Mouse (Mus musculus): ENCODE measurements around the gene Lalba. TPM values are rescaled to one million over a fixed set of nuclear protein-coding genes. Genes with fewer than 3 reads are reported as not detected.

The Lalba gene
- total and polyA plus RNA-seq, 2 experiments from 2014 or later = not detected

DNA sequence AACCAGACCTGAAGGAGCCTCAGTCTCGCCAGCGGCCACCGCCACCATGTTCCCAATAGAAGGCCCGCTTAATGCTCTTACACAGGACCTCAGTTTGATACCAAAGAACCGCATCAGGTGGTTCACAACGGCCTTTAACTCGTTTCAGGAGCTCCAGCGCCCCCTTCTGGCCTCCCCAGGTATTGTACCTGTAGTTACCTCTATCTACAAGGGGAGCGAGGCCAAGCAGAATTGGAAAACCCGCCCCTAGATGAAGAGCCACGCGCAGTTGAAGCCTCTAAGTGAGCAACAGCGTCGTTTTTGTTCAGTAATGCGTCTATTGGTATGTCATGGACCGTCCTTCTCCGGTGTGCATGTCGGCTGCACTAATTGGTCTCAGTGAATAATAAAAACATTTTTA lies 22.0 kb upstream of the Lalba start:
- no peak overlapping the region for H3K4me2 ChIP-seq (ENCODE audit: low read depth, low read length, poor library complexity, severe bottlenecking)
- H3K4me3 ChIP-seq (ENCODE audit: low read depth, low read length) = no peak overlapping the region
- no peaks in the 10 kb centered on the region for H3K27me3 ChIP-seq (ENCODE audit: insufficient read depth, low read length)
- peak; percentile 78 for TF ChIP-seq CTCF (IDR thresholded peaks at IDR 0.05)
- no peaks in the 10 kb centered on the region for H3K36me3 ChIP-seq (ENCODE audit: insufficient read depth, low read length)
- ATAC-seq (ENCODE audit: low FRiP score) (no peak), DNase-seq (ENCODE audit: low spot score) (peak; percentile 63)
- no peak overlapping the region for H3K9ac ChIP-seq (replicated peaks; ENCODE audit: low read length, poor library complexity, severe bottlenecking)
- 13% methylated on average over 18 of the region's 18 CpGs for WGBS
- H3K4me1 ChIP-seq (ENCODE audit: insufficient read depth, low read length) = no peaks in the 10 kb centered on the region
- H3K9me3 ChIP-seq (ENCODE audit: low read length) = no peaks in the 10 kb centered on the region
- H3K27ac ChIP-seq (ENCODE audit: low read depth, low read length) = no peak overlapping the region

DNA sequence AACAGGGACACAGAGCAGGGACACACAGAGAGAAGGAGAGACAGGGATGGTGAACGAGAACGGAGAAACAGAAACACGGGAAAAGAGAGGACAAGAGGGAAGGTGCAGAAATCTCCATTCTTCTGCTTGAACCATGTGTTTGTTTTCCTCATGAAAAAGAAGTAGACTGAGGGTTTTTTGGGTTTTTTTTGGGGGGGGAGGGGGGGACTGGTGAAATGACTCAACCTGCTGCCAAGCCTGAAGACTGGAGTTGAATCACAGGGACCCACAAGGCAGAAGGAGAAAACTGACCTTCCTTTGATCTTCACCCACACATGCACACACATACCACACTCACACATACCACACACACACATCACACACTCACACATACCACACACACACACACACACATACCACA lies 20.8 kb upstream of the Lalba start:
- ATAC-seq (ENCODE audit: low FRiP score) (no peak), DNase-seq (ENCODE audit: low spot score) (no peak)
- no peaks in the 10 kb centered on the region for H3K36me3 ChIP-seq (ENCODE audit: insufficient read depth, low read length)
- H3K9ac ChIP-seq (replicated peaks; ENCODE audit: low read length, poor library complexity, severe bottlenecking) = no peak overlapping the region
- no peaks in the 10 kb centered on the region for H3K27me3 ChIP-seq (ENCODE audit: insufficient read depth, low read length)
- no peaks in the 10 kb centered on the region for H3K4me1 ChIP-seq (ENCODE audit: insufficient read depth, low read length)
- H3K4me2 ChIP-seq (ENCODE audit: low read depth, low read length, poor library complexity, severe bottlenecking) = no peak overlapping the region
- no peaks in the 10 kb centered on the region for H3K9me3 ChIP-seq (ENCODE audit: low read length)
- no peak overlapping the region for H3K27ac ChIP-seq (ENCODE audit: low read depth, low read length)
- no peak for TF ChIP-seq CTCF (IDR thresholded peaks at IDR 0.05)
- 84% methylated on average over 3 of the region's 3 CpGs for WGBS
- no peak overlapping the region for H3K4me3 ChIP-seq (ENCODE audit: low read depth, low read length)

DNA sequence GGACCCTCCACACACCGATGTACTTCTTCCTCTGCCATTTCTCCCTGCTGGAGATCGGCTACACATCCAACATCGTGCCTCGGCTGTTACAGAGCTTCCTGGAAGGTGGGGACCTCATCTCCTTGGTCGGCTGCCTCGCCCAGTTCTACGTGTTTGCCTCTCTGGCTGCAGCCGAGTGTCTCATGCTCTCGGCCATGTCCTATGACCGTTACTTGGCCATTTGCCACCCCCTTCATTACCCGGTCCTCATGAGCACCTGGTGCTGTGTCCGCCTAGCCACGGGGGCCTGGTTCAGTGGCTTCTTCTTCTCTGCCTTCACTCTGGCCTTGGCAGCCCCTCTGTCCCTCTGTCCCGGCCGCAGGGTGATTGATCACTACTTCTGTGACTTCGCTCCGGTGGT lies 15.1 kb upstream of the Lalba start:
- Histone ChIP-seq H3K27me3 (ENCODE audit: insufficient read depth, low read length) (no peaks in the 10 kb centered on the region), H3K9ac (replicated peaks; ENCODE audit: low read length, poor library complexity, severe bottlenecking) (no peak overlapping the region), H3K9me3 (ENCODE audit: low read length) (no peaks in the 10 kb centered on the region), H3K4me3 (ENCODE audit: low read depth, low read length) (no peak overlapping the region), H3K4me1 (ENCODE audit: insufficient read depth, low read length) (no peaks in the 10 kb centered on the region), H3K36me3 (ENCODE audit: insufficient read depth, low read length) (no peaks in the 10 kb centered on the region), H3K27ac (ENCODE audit: low read depth, low read length) (no peak overlapping the region), H3K4me2 (ENCODE audit: low read depth, low read length, poor library complexity, severe bottlenecking) (no peak overlapping the region)
- WGBS = 93% methylated on average over 17 of the region's 17 CpGs
- DNase-seq (ENCODE audit: low spot score) = no peak
- ATAC-seq (ENCODE audit: low FRiP score) = no peak
- TF ChIP-seq CTCF (IDR thresholded peaks at IDR 0.05) = no peak

DNA sequence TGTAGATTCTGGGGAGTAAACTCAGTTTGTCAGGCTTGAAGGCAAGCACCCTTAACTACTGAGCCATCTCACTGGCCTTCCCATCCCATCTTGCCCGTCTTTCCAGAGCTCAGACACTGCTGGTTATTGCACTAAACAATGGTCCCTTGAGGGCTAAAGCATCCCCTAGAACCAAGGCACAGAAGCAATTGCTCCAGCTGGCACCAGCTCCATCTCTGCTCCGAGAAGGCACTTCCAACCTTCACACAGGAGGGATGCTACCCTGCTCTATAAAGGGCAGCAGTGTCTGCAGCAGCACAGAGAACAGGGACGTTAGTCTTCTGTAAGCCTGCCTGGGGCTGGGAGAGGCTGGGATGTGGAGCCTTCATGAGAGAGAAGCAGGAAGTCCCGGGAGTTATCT lies 9.6 kb upstream of the Lalba start, which contains the start of gene Olfr279:
Olfr279 (plus strand) TSS at position 301 of the 400 bp plus-strand sequence.
- no peaks in the 10 kb centered on the region for H3K4me1 ChIP-seq (ENCODE audit: insufficient read depth, low read length)
- TF ChIP-seq CTCF (IDR thresholded peaks at IDR 0.05) = no peak
- no peaks in the 10 kb centered on the region for H3K36me3 ChIP-seq (ENCODE audit: insufficient read depth, low read length)
- H3K4me3 ChIP-seq (ENCODE audit: low read depth, low read length) = no peak within 1 kb of the TSS
- H3K4me2 ChIP-seq (ENCODE audit: low read depth, low read length, poor library complexity, severe bottlenecking) = no peak within 1 kb of the TSS
- H3K27me3 ChIP-seq (ENCODE audit: insufficient read depth, low read length) = no peaks in the 10 kb centered on the region
- H3K27ac ChIP-seq (ENCODE audit: low read depth, low read length) = no peak within 1 kb of the TSS
- ATAC-seq (ENCODE audit: low FRiP score) (no peak), DNase-seq (ENCODE audit: low spot score) (no peak)
- no peak within 1 kb of the TSS for H3K9ac ChIP-seq (replicated peaks; ENCODE audit: low read length, poor library complexity, severe bottlenecking)
- no peaks in the 10 kb centered on the region for H3K9me3 ChIP-seq (ENCODE audit: low read length)
- 64% methylated on average over 4 of the region's 4 CpGs for whole genome bisulfite sequencing

DNA sequence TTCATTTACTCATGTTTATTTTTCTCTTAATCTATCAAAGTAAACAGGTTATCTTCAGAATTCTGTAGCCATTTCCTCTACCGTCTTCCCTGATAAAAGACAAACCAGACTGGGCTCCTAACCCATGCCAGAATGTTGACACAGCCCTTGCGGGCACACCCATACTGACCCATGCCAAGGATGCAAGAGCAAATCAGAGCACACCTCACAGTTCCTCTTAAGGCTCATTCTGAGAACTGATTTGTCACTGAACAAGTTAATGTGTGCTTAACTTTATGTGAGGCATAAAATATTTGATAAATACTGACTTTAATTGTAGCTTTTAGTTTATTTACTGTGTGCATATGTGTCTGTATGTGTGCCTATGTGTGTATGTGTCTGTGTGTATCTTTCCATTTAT lies 8.8 kb upstream of the Lalba start:
- H3K36me3 ChIP-seq (ENCODE audit: insufficient read depth, low read length) = no peaks in the 10 kb centered on the region
- no peak for ATAC-seq (ENCODE audit: low FRiP score)

DNA sequence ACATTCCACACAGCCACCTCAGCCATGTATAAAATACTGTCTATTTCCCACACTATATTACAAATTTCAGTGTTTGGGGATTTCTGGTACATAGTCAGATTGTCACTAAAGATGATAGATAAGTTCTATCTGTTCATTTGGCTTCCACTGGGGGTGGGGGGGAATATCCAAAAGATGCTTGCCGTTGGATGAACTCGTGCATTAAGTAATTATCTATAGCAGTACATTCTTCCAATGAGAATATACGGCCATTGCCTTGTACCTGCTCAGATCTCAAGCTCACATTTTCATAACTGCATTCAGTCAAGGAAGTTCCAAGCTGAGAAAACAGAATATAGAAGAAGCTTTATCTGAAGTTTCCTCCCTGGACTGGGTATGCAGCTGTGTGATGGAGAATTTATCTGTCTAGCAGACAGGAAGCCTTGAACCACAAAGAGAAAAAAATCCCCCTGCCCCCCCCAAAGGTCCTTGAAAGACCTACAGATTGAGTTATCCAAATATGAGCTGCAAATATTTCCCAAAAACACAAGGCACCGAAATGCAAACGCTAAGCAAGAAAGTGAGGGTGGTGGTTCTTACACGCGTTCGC lies 4.0 kb upstream of the Lalba start:
- no peak overlapping the region for H3K4me3 ChIP-seq (ENCODE audit: low read depth, low read length)
- H3K9me3 ChIP-seq (ENCODE audit: low read length) = no peaks in the 10 kb centered on the region
- H3K27ac ChIP-seq (ENCODE audit: low read depth, low read length) = no peak overlapping the region
- H3K27me3 ChIP-seq (ENCODE audit: insufficient read depth, low read length) = no peaks in the 10 kb centered on the region
- no peak for TF ChIP-seq CTCF (IDR thresholded peaks at IDR 0.05)
- DNase-seq (ENCODE audit: low spot score) (no peak), ATAC-seq (ENCODE audit: low FRiP score) (no peak)
- WGBS = 93% methylated on average over 8 of the region's 8 CpGs
- H3K9ac ChIP-seq (replicated peaks; ENCODE audit: low read length, poor library complexity, severe bottlenecking) = no peak overlapping the region
- H3K4me2 ChIP-seq (ENCODE audit: low read depth, low read length, poor library complexity, severe bottlenecking) = no peak overlapping the region
- no peaks in the 10 kb centered on the region for H3K4me1 ChIP-seq (ENCODE audit: insufficient read depth, low read length)
- no peaks in the 10 kb centered on the region for H3K36me3 ChIP-seq (ENCODE audit: insufficient read depth, low read length)

More for the DNA sequence above, 8.8 kb upstream of the Lalba start:
- Histone ChIP-seq H3K27me3 (ENCODE audit: insufficient read depth, low read length) (no peaks in the 10 kb centered on the region), H3K9me3 (ENCODE audit: low read length) (no peaks in the 10 kb centered on the region), H3K9ac (replicated peaks; ENCODE audit: low read length, poor library complexity, severe bottlenecking) (no peak overlapping the region), H3K4me1 (ENCODE audit: insufficient read depth, low read length) (no peaks in the 10 kb centered on the region), H3K4me3 (ENCODE audit: low read depth, low read length) (no peak overlapping the region), H3K4me2 (ENCODE audit: low read depth, low read length, poor library complexity, severe bottlenecking) (no peak overlapping the region), H3K27ac (ENCODE audit: low read depth, low read length) (no peak overlapping the region)
- no peak for TF ChIP-seq CTCF (IDR thresholded peaks at IDR 0.05)
- DNase-seq (ENCODE audit: low spot score) = no peak
- WGBS = 88% methylated on average over 2 of the region's 2 CpGs
